Mouse (Mus musculus): ENCODE measurements at regions not wholly inside any gene's neighbourhood (a gene's known extent, or its start where the extent isn't known, plus 50 kb on each side); places are given as distances from the start of the nearest gene placed in this dataset.

DNA sequence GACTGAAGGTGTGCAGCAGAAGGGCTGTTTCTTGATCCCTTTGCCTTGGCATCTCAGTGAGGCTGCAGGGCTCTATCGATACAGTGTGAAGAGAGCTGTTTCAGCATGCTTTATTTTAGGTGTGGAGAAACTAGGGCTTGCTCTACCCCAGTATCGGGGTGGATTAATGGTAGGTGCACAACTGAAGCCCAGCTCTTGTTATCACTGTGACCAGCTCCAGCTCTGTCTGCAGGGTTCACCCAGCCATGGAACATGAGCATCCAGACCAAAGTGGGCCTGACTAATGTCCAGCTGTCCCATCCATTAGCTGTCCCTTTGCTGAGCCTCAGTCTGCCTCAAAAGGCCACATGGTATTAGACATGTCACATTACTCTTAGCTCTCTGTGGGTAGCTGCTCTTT is 132.2 kb downstream of the Plekhb2 start:
- TF ChIP-seq CTCF (IDR thresholded peaks at IDR 0.05; ENCODE audit: control insufficient read depth, insufficient read depth, insufficient read length) (no peak), MYOD1 (IDR thresholded peaks at IDR 0.05; ENCODE audit: control insufficient read depth, insufficient read length, low read depth) (no peak), USF1 (IDR thresholded peaks at IDR 0.05; ENCODE audit: low read depth) (no peak), FOSL1 (IDR thresholded peaks at IDR 0.05; ENCODE audit: insufficient read depth, low read length, poor library complexity, severe bottlenecking) (no peak), MYOG (IDR thresholded peaks at IDR 0.05; ENCODE audit: control insufficient read depth, extremely low read depth, insufficient read length) (no peak), CEBPB (IDR thresholded peaks at IDR 0.05; ENCODE audit: low read depth) (no peak), MAX (IDR thresholded peaks at IDR 0.05) (no peak)

Data from C2C12 (cell line).